Mouse (Mus musculus) myocyte (in vitro differentiated cells): ENCODE results near the gene Siva1. TPM values are rescaled to one million over a fixed set of nuclear protein-coding genes. Genes with fewer than 3 reads are reported as not detected.

ENCODE experiments used
- H3K27me3 ChIP-seq: one replicate; pipeline ENCODE4 v1.6.1; 2011; ENCODE audit not compliant: control insufficient read depth, insufficient read depth, insufficient read length
- H3K36me3 ChIP-seq: one replicate; pipeline ENCODE4 v1.6.1; 2011; ENCODE audit not compliant: control insufficient read depth, insufficient read depth
- H3K4me2 ChIP-seq: one replicate; pipeline ENCODE4 v1.6.1; 2011; ENCODE audit warnings: low read depth, control low read depth
- H3K4me3 ChIP-seq: one replicate; pipeline ENCODE4 v1.5.1; 2011; ENCODE audit warnings: mild to moderate bottlenecking, control low read depth, moderate library complexity
- H3K79me2 ChIP-seq: one replicate; pipeline ENCODE4 v1.6.1; 2011; ENCODE audit not compliant: control insufficient read depth, insufficient read depth
- H3ac ChIP-seq: one replicate; pipeline ENCODE4 v1.6.1; 2011; ENCODE audit not compliant: control insufficient read depth, insufficient read length
- CEBPB ChIP-seq: IDR thresholded peaks from 2 replicates; pipeline ENCODE4 v1.6.1; 2011; ENCODE audit warnings: mild to moderate bottlenecking, moderate library complexity; ENCODE audit not compliant: poor library complexity, insufficient read depth, severe bottlenecking
- E2F4 ChIP-seq: IDR thresholded peaks from one replicate; pipeline ENCODE4 v1.6.1; 2011; ENCODE audit warnings: mild to moderate bottlenecking, control low read depth, moderate library complexity; ENCODE audit not compliant: insufficient read depth
- MAX ChIP-seq: IDR thresholded peaks from one replicate; pipeline ENCODE4 v1.6.1; 2011; ENCODE audit warnings: low read depth, mild to moderate bottlenecking, control low read depth
- MYOD1 ChIP-seq, 3 experiments: IDR thresholded peaks; one replicate each; pipeline ENCODE4 v1.6.1; 2011; ENCODE audit warnings: control low read depth in 2 of 3, low read depth in 2 of 3, mild to moderate bottlenecking in 2 of 3, moderate library complexity in 1 of 3; ENCODE audit not compliant: insufficient read length in 2 of 3, control insufficient read depth in 1 of 3
- MYOG ChIP-seq, 3 experiments: IDR thresholded peaks; one replicate each; pipeline ENCODE4 v1.6.1; 2011; ENCODE audit warnings: control low read depth in 2 of 3, low read depth in 2 of 3, mild to moderate bottlenecking in 2 of 3; ENCODE audit not compliant: insufficient read length in 2 of 3, control insufficient read depth in 1 of 3, insufficient read depth in 1 of 3
- POLR2A ChIP-seq: IDR thresholded peaks from one replicate; pipeline ENCODE4 v1.6.1; 2011; ENCODE audit warnings: low read depth, mild to moderate bottlenecking, control low read depth, moderate library complexity; ENCODE audit not compliant: insufficient read length
- POLR2AphosphoS2 ChIP-seq: IDR thresholded peaks from one replicate; pipeline ENCODE4 v1.6.1; 2011; ENCODE audit warnings: low read depth, control low read depth; ENCODE audit not compliant: insufficient read length
- REST ChIP-seq: IDR thresholded peaks from one replicate; pipeline ENCODE4 v1.6.1; 2011; ENCODE audit warnings: mild to moderate bottlenecking, control low read depth, moderate library complexity; ENCODE audit not compliant: insufficient read depth, insufficient read length
- SRF ChIP-seq: IDR thresholded peaks from one replicate; pipeline ENCODE4 v1.6.1; 2011; ENCODE audit warnings: low read depth; ENCODE audit not compliant: control insufficient read depth, insufficient read length
- TCF12 ChIP-seq: IDR thresholded peaks from one replicate; pipeline ENCODE4 v1.6.1; 2011; ENCODE audit warnings: mild to moderate bottlenecking, control low read depth; ENCODE audit not compliant: poor library complexity, insufficient read depth, severe bottlenecking
- TCF3 ChIP-seq: IDR thresholded peaks from one replicate; pipeline ENCODE4 v1.6.1; 2011; ENCODE audit warnings: low read depth, control low read depth; ENCODE audit not compliant: insufficient read length
- USF1 ChIP-seq: IDR thresholded peaks from one replicate; pipeline ENCODE4 v1.6.1; 2011; ENCODE audit warnings: low read depth, mild to moderate bottlenecking, control low read depth, moderate library complexity
- polyA plus RNA-seq: library from polyadenylated mRNA; unstranded; fragments of >200 nt; fragmentation: generic; extraction: Trizol; gene quantifications from one replicate; pipeline ENCODE4 v1.2.1, GENCODE M21; 2012; ENCODE audit warnings: missing spikeins

Siva1 gene
- polyA plus RNA-seq, 1 experiment: 85.6 TPM

- Histone ChIP-seq H3K27me3 (no peaks in the 10 kb centered on the region), H3ac (no peak overlapping the region), H3K4me3 (no peak overlapping the region), H3K79me2 (no peaks in the 10 kb centered on the region), H3K36me3 (no peaks in the 10 kb centered on the region), H3K4me2 (no peak overlapping the region)
- TF ChIP-seq TCF3 (no peak), CEBPB (no peak), SRF (no peak), MYOD1 (IDR thresholded peaks at IDR 0.05; ENCODE audit: control insufficient read depth in 1 of 3, insufficient read length in 2 of 3, low read depth in 2 of 3) (no peak), E2F4 (no peak), TCF12 (no peak), POLR2AphosphoS2 (no peak), USF1 (no peak), MYOG (IDR thresholded peaks at IDR 0.05; ENCODE audit: control insufficient read depth in 1 of 3, insufficient read depth in 1 of 3, insufficient read length in 2 of 3, low read depth in 2 of 3) (no peak)
These were observed 11.6 kb upstream of the Siva1 start for GRCm38 (mm10) chr12:112632907-112633306.

- no peaks in the 10 kb centered on the region for H3K79me2 ChIP-seq
These were observed 10.8 kb upstream of the Siva1 start for GRCm38 (mm10) chr12:112633686-112634085.

GRCm38 (mm10) chr12:112639526-112639925 lies 5.0 kb upstream of the Siva1 start:
- Histone ChIP-seq H3K4me3 (no peak overlapping the region), H3ac (no peak overlapping the region), H3K4me2 (no peak overlapping the region), H3K36me3 (no peaks in the 10 kb centered on the region), H3K79me2 (no peaks in the 10 kb centered on the region), H3K27me3 (no peaks in the 10 kb centered on the region)
- TF ChIP-seq USF1 (no peak), MYOG (IDR thresholded peaks at IDR 0.05; ENCODE audit: control insufficient read depth in 1 of 3, insufficient read depth in 1 of 3, insufficient read length in 2 of 3, low read depth in 2 of 3) (no peak), TCF12 (no peak), POLR2A (no peak), CEBPB (no peak), E2F4 (no peak), MAX (no peak), SRF (no peak), POLR2AphosphoS2 (no peak)

More at GRCm38 (mm10) chr12:112633686-112634085, 10.8 kb upstream of the Siva1 start:
- no peak overlapping the region for H3K4me3 ChIP-seq
- TF ChIP-seq POLR2AphosphoS2: no peak
- no peak for TF ChIP-seq POLR2A
- no peak for TF ChIP-seq MYOG (IDR thresholded peaks at IDR 0.05; ENCODE audit: control insufficient read depth in 1 of 3, insufficient read depth in 1 of 3, insufficient read length in 2 of 3, low read depth in 2 of 3)
- no peak for TF ChIP-seq CEBPB
- no peak for TF ChIP-seq MYOD1 (IDR thresholded peaks at IDR 0.05; ENCODE audit: control insufficient read depth in 1 of 3, insufficient read length in 2 of 3, low read depth in 2 of 3)
- no peak for TF ChIP-seq TCF12
- TF ChIP-seq USF1: no peak
- no peak for TF ChIP-seq REST
- TF ChIP-seq E2F4: no peak
- TF ChIP-seq SRF: no peak
- no peaks in the 10 kb centered on the region for H3K27me3 ChIP-seq
- no peak overlapping the region for H3K4me2 ChIP-seq
- no peak overlapping the region for H3ac ChIP-seq
- H3K36me3 ChIP-seq: no peaks in the 10 kb centered on the region

- peaks cover 18% of the 10 kb centered on the region for H3K79me2 ChIP-seq
- TF ChIP-seq TCF12 (no peak), MYOD1 (IDR thresholded peaks at IDR 0.05; ENCODE audit: control insufficient read depth in 1 of 3, insufficient read length in 2 of 3, low read depth in 2 of 3) (no peak), POLR2AphosphoS2 (no peak), MYOG (IDR thresholded peaks at IDR 0.05; ENCODE audit: control insufficient read depth in 1 of 3, insufficient read depth in 1 of 3, insufficient read length in 2 of 3, low read depth in 2 of 3) (no peak), E2F4 (no peak), CEBPB (no peak), TCF3 (no peak), USF1 (no peak)
- H3K27me3 ChIP-seq: no peaks in the 10 kb centered on the region
- no peak overlapping the region for H3K4me3 ChIP-seq
- no peak overlapping the region for H3ac ChIP-seq
- H3K36me3 ChIP-seq: no peaks in the 10 kb centered on the region
- H3K4me2 ChIP-seq: no peak overlapping the region
These were observed 1.4 kb upstream of the Siva1 start for GRCm38 (mm10) chr12:112643126-112643525.

GRCm38 (mm10) chr12:112644855-112645506 lies 502 bp downstream of the Siva1 start:
- Histone ChIP-seq H3K4me3 (peak overlapping the region; percentile 65), H3K36me3 (no peaks in the 10 kb centered on the region), H3K4me2 (peak overlapping the region; percentile 95), H3ac (peak overlapping the region; percentile 94), H3K27me3 (no peaks in the 10 kb centered on the region), H3K79me2 (peaks cover 23% of the 10 kb centered on the region)
- no peak for TF ChIP-seq REST
- peak; percentile 80 for TF ChIP-seq POLR2A
- no peak for TF ChIP-seq TCF3
- TF ChIP-seq USF1: no peak
- no peak for TF ChIP-seq MAX
- TF ChIP-seq POLR2AphosphoS2: peak; percentile 85
